Mouse (Mus musculus) bone marrow, adult 2 months (tissue): Measurements from ENCODE around the gene Oas1c. TPM values are rescaled to one million over a fixed set of nuclear protein-coding genes. Genes with fewer than 3 reads are reported as not detected.
A peak's percentile ranks its signal among the peaks of the same experiment; 100 is the strongest.

Experiments used
- H3K27ac ChIP-seq: fragments of 200-500 bp; 2 replicates; pipeline ENCODE4 v1.5.1; 2012; ENCODE audit warnings: low read depth, mild to moderate bottlenecking, control low read depth, inconsistent platforms, low read length; ENCODE audit not compliant: control insufficient read depth, poor library complexity, insufficient read depth
- H3K4me1 ChIP-seq: fragments of 200-500 bp; 2 replicates; pipeline ENCODE4 v1.6.1; 2011; ENCODE audit warnings: low read length; ENCODE audit not compliant: control insufficient read depth, insufficient read depth
- H3K4me3 ChIP-seq: fragments of 200-500 bp; replicated peaks from 2 replicates; pipeline ENCODE3; 2011; ENCODE audit warnings: mild to moderate bottlenecking, low read depth, low read length, control low read depth; ENCODE audit not compliant: control insufficient read depth
- CTCF ChIP-seq: fragments of 200-500 bp; IDR thresholded peaks from 2 replicates; pipeline ENCODE4 v1.5.1; 2011; ENCODE audit warnings: low read length, control low read depth; ENCODE audit not compliant: control insufficient read depth, insufficient read depth
- POLR2A ChIP-seq: fragments of 200-500 bp; IDR thresholded peaks from 2 replicates; pipeline ENCODE4 v1.6.1; 2011; ENCODE audit warnings: low read depth, mild to moderate bottlenecking, control low read depth, low read length, borderline replicate concordance; ENCODE audit not compliant: control insufficient read depth
- WGBS: fragments of 180-500 bp; shearing (Covaris S2); methylation state at CpG from one replicate; pipeline ENCODE4 v1.1.7; 2018; 5-methylcytosine and 5-hydroxymethylcytosine counted together
- polyA plus RNA-seq: library from polyadenylated mRNA; stranded (reverse); fragments of >200 nt; gene quantifications from 2 replicates; pipeline ENCODE4 v1.2.4, GENCODE M21; 2011; ENCODE audit warnings: low replicate concordance; ENCODE audit not compliant: missing spikeins, insufficient read depth, insufficient read length

Oas1c gene
- 9.1 and 12.1 TPM in 2 replicates for polyA plus RNA-seq

DNA sequence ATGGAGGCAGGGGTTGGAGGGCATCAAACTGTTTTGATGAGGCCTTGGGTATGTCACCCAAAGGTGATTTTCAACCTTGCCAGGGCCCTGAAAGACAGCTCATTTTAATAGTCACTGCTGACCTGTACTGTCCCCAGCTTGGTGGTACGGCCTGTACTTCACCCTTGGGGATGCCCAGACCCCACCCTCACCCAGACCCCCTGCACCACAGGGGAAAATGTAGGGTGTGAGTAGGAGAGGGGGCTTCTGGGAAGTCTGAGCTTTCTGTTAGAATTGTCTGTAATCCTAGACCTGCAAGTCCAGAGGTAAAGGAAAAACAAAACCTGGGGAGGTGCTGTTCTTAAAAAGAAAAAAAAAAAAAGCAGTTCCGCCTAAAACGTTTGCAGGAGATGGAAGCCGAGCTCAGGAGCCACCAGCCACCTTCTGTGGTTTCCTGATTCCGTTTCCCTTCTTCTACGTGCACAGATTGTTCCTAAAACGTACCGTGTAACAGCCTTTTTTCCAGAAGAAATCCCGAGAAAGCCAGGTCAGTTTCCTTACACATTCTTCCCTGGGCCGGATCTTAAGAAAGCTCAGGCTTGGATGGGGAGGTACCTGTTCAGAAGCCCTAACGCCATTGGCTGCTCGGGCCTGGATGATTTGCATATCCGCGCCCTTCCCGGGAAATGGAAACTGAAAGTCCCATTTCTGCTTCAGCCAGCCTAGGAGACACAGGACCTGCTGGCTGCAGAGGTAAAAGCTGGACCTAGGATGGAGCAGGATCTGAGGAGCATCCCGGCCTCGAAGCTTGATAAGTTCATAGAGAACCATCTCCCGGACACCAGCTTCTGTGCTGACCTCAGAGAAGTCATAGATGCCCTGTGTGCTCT, at the start of gene Oas1c:
Gene Oas1c, minus strand, starts transcription at position 564 of the 869 bp plus-strand sequence.
- Histone ChIP-seq H3K4me1 (peaks cover 5% of the 10 kb centered on the region), H3K27ac (peak within 1 kb of the TSS; percentile 50), H3K4me3 (peak within 1 kb of the TSS; percentile 91)
- TF ChIP-seq POLR2A (0 out of 2 replicates have a peak, but pooled peaks have one; percentile 43), CTCF (no peak)
- WGBS, result 2% methylated on average over 18 of the region's 18 CpGs

DNA sequence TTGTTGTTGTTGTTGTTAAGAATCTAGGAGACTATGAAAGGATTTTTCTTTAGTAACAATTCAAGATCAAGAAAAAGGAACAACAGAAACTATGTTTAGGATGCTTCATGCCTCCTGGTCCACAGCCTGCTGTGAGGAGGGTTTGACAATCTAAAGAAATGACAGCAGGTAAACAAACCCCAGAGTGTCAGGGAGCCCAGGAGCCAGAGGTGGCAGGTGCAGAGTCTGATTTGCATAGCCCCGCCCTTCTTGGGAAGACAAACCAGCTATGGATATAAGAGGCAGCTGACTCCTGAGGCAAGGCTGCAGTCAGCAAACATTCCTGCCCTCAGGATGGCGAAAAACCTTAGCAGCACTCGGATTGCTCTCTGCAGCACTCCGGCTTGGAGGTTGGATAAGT, 48.8 kb upstream of the Oas1c start, which contains the start of gene Oas1h:
Gene Oas1h, plus strand, starts transcription at position 301 of the 400 bp plus-strand sequence.
- Histone ChIP-seq H3K4me1 (no peaks in the 10 kb centered on the region; the same call in none of the 2 replicates), H3K27ac (no peak within 1 kb of the TSS), H3K4me3 (no peak within 1 kb of the TSS)
- WGBS, result 56% methylated on average over 4 of the region's 4 CpGs
- TF ChIP-seq CTCF (no peak), POLR2A (no peak)

DNA sequence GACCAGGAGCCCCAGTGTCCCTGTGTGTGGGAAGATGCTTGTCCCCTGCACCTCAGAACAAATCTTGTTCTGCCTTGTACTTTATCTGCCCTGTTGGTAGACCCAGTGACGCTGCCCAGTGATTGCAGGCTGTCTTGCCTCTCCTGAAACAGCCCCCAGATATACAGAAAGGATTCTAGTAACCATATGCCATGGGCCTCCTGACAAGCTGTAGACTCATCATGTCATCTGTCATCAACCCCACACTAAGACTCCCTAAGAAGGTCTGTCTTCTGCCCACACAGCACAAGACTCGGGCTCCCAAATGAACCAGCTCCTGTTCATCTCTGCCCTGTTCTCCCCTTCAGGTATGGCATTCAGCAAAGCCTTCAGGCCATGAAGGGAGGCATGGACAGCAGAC, 46.9 kb upstream of the Oas1c start:
- TF ChIP-seq CTCF, result no peak
- no peak for TF ChIP-seq POLR2A
- Histone ChIP-seq H3K4me1 (no peaks in the 10 kb centered on the region; the same call in none of the 2 replicates), H3K4me3 (no peak overlapping the region), H3K27ac (no peak overlapping the region)
- WGBS, result 68% methylated on average over 2 of the region's 2 CpGs

DNA sequence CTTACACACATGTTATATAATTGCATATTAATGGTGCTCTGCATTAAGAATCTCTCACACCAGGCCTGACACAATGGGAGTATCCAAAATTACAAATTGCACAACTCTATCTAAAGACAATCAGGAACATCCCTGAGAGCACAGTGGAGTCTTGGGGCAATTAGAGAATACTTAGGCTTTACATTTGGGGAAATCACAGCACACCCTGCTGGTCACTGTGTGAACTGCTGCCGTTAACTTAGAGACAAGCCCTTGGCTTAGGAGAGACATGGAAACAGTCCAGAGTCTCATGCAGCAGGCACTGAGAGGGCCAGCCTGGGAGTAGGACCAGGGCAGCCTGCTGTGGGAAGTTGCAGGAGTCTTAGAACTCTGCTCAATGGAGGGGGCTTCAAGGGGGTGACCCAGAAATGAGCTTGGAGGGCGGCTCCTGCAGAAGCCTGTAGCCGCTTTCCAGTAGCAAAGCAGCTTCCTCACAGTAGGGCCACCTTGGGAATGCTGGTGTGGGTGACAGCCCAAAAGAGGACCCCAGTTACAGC, 37.4 kb upstream of the Oas1c start:
- 59% methylated on average over 3 of the region's 3 CpGs for WGBS
- Histone ChIP-seq H3K27ac (no peak overlapping the region), H3K4me1 (no peaks in the 10 kb centered on the region), H3K4me3 (no peak overlapping the region)
- TF ChIP-seq CTCF (peak; percentile 51), POLR2A (no peak)

GRCm38 (mm10) chr5:120847067-120847466, 34.8 kb upstream of the Oas1c start, which contains the start of gene Oas1f:
TSS of gene Oas1f (plus strand) at chr5:120847367.
- no peaks in the 10 kb centered on the region for H3K4me1 ChIP-seq
- no peak within 1 kb of the TSS for H3K27ac ChIP-seq
- H3K4me3 ChIP-seq, result no peak within 1 kb of the TSS
- 53% methylated on average over 4 of the region's 4 CpGs for WGBS
- TF ChIP-seq POLR2A (no peak), CTCF (no peak)

GRCm38 (mm10) chr5:120844713-120845112, 32.4 kb upstream of the Oas1c start:
- no peaks in the 10 kb centered on the region for H3K4me1 ChIP-seq
- no peak for TF ChIP-seq CTCF
- TF ChIP-seq POLR2A, result no peak
- 51% methylated on average over 3 of the region's 3 CpGs for WGBS
- H3K4me3 ChIP-seq, result no peak overlapping the region
- H3K27ac ChIP-seq, result no peak overlapping the region

DNA sequence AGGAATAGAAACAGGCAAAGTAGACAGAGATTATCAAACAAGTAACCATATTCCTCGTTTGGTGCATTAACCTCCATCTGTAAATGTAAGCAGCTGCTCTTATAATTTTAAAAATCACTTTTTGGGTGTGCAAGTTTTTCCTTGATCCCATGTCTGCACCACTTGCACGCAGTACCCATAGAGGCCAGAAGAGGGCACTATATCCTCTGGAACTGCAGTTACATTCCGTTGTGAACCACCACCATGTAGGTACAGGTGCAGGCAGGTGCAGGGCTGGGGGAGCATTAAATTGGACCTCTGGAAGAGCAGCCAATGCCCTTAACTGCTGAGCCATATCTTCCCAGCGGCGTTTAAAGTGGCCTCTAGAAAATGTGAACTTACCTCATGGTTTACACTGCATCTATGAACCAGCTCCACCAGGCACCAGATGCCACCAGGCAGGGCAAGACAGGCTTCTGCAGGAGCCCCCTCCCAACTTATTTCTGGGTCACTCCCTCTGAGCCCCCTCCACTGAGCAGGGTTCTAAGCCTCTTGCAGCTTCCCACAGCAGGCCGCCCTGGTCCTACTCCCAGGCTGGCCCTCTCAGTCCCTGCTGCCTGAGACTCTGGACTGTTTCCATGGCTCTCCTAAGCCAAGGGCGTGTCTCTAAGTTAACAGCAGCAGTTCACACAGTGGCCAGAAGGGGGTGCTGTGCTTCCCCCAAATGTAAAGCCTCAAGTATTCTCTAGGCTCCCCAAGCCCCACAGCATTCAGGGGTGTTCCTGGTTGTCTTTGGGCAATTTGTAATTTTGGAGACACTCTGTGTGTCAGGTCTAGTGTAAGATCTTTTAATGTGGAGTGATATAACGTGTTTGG, 24.6 kb upstream of the Oas1c start:
- 13% methylated on average over 8 of the region's 8 CpGs for WGBS
- H3K4me1 ChIP-seq, result no peaks in the 10 kb centered on the region
- H3K4me3 ChIP-seq, result no peak overlapping the region
- TF ChIP-seq CTCF (peak; percentile 65), POLR2A (no peak)
- H3K27ac ChIP-seq, result no peak overlapping the region
